Mouse (Mus musculus) lung, embryonic 15.5 days (tissue): ENCODE data around the gene Mthfd1. TPM values are rescaled to one million over a fixed set of nuclear protein-coding genes. Genes with fewer than 3 reads are reported as not detected.
"Not testable (repeated sequence)": the region's sequence is repeated elsewhere in the genome, so short reads cannot be mapped to it uniquely, and the experiment has no call there.

Experiments
- ATAC-seq: fragments of 200-750 bp; cut with Nextera tagmentation; 2 replicates; pipeline ENCODE4 v1.8.0; 2017; ENCODE audit warnings: moderate number of reproducible peaks, borderline replicate concordance; ENCODE audit not compliant: low FRiP score, low TSS enrichment; ENCODE audit errors: extremely low read depth
- H3K27ac ChIP-seq: fragments of 300-500 bp; sonication (generic); 2 replicates; pipeline ENCODE4 v1.5.1; 2015; ENCODE audit warnings: moderate library complexity, mild to moderate bottlenecking, inconsistent platforms
- H3K27me3 ChIP-seq: fragments of 300-500 bp; sonication (generic); 2 replicates; pipeline ENCODE4 v1.6.1; 2015; ENCODE audit warnings: inconsistent platforms
- H3K36me3 ChIP-seq: fragments of 300-500 bp; sonication (generic); 2 replicates; pipeline ENCODE4 v1.6.1; 2015; ENCODE audit warnings: inconsistent platforms
- H3K4me1 ChIP-seq: fragments of 300-500 bp; sonication (generic); 2 replicates; pipeline ENCODE4 v1.6.1; 2015; ENCODE audit warnings: inconsistent platforms
- H3K4me2 ChIP-seq: fragments of 300-500 bp; sonication (generic); 2 replicates; pipeline ENCODE4 v1.6.1; 2015; ENCODE audit warnings: inconsistent platforms, mild to moderate bottlenecking, moderate library complexity
- H3K4me3 ChIP-seq: fragments of 300-500 bp; sonication (generic); 2 replicates; pipeline ENCODE4 v1.5.1; 2015; ENCODE audit warnings: mild to moderate bottlenecking, inconsistent platforms
- H3K9ac ChIP-seq: fragments of 300-500 bp; sonication (generic); 2 replicates; pipeline ENCODE4 v1.6.1; 2015; ENCODE audit warnings: inconsistent platforms
- H3K9me3 ChIP-seq: fragments of 300-500 bp; sonication (generic); 2 replicates; pipeline ENCODE4 v1.6.1; 2016; ENCODE audit warnings: inconsistent platforms
- WGBS: fragments of 180-500 bp; shearing (Covaris S2); methylation state at CpG from one replicate; pipeline ENCODE4 v1.1.7; 2015; 5-methylcytosine and 5-hydroxymethylcytosine counted together
- polyA plus RNA-seq: library from polyadenylated mRNA; unstranded; fragments of >200 nt; fragmentation: Nextera tagmentation; extraction: Ambion mirVana; gene quantifications from 2 replicates; pipeline ENCODE4 v1.2.1, GENCODE M21; 2015

Mthfd1 gene
- polyA plus RNA-seq = 97.4 and 99.8 TPM in 2 replicates

GRCm38 (mm10) chr12:76254725-76255498 lies at the start of gene Mthfd1:
Gene Mthfd1, plus strand, starts transcription at chr12:76255298.
- H3K36me3 ChIP-seq = no peaks in the 10 kb centered on the region
- under 1% methylated on average over 43 of the region's 43 CpGs for WGBS
- ATAC-seq = peak; percentile 99
- peak within 1 kb of the TSS; percentile 68 for H3K4me3 ChIP-seq
- no peaks in the 10 kb centered on the region for H3K27me3 ChIP-seq
- peak within 1 kb of the TSS; percentile 66 for H3K9ac ChIP-seq
- peak within 1 kb of the TSS; percentile 79 for H3K27ac ChIP-seq
- H3K4me1 ChIP-seq = peaks cover 10% of the 10 kb centered on the region
- H3K9me3 ChIP-seq = no peaks in the 10 kb centered on the region
- peak within 1 kb of the TSS; percentile 92 for H3K4me2 ChIP-seq

GRCm38 (mm10) chr12:76209429-76209974 lies 45.6 kb upstream of the Mthfd1 start:
- Histone ChIP-seq H3K9ac (no peak overlapping the region), H3K4me3 (no peak overlapping the region), H3K4me1 (no peaks in the 10 kb centered on the region), H3K9me3 (no peaks in the 10 kb centered on the region), H3K36me3 (no peaks in the 10 kb centered on the region), H3K27ac (no peak overlapping the region), H3K27me3 (no peaks in the 10 kb centered on the region), H3K4me2 (no peak overlapping the region)
- ATAC-seq = no peak
- 83% methylated on average over 5 of the region's 5 CpGs for WGBS

GRCm38 (mm10) chr12:76215121-76215520 lies 40.0 kb upstream of the Mthfd1 start:
- Histone ChIP-seq H3K27me3 (no peaks in the 10 kb centered on the region), H3K9ac (no peak overlapping the region), H3K4me3 (no peak overlapping the region), H3K4me2 (no peak overlapping the region), H3K9me3 (no peaks in the 10 kb centered on the region), H3K36me3 (no peaks in the 10 kb centered on the region), H3K27ac (no peak overlapping the region), H3K4me1 (no peaks in the 10 kb centered on the region)
- 26% methylated on average over 5 of the region's 5 CpGs for WGBS
- no peak for ATAC-seq

DNA sequence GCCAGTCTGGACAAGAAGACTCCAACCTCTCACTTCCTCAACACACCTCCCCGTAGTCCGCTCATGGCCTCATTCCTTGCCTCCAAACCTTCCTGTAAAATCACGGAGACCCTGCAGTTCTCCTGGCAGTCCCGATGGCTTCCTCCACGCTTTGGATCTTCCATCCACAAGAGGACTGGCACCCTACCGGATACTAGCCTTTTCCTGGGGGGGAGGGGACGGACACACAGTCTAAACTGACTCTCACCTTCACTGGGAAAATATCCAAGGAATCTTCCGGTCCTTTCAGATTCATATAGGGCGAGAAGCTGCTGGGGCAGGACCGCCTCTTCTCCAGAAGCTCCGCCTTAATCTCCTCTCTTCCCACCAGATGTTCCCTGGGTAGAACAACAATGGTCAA lies 38.4 kb upstream of the Mthfd1 start:
- H3K4me3 ChIP-seq = no peak overlapping the region
- H3K36me3 ChIP-seq = no peaks in the 10 kb centered on the region
- 0 out of 2 replicates have a peak, but pooled peaks have one; percentile 31 for ATAC-seq
- H3K27ac ChIP-seq = no peak overlapping the region
- WGBS = 58% methylated on average over 11 of the region's 11 CpGs
- H3K4me2 ChIP-seq = peak overlapping the region; percentile 14; the same call in 1 of the 2 replicates
- no peaks in the 10 kb centered on the region for H3K4me1 ChIP-seq
- H3K27me3 ChIP-seq = no peaks in the 10 kb centered on the region
- no peaks in the 10 kb centered on the region for H3K9me3 ChIP-seq
- H3K9ac ChIP-seq = no peak overlapping the region

DNA sequence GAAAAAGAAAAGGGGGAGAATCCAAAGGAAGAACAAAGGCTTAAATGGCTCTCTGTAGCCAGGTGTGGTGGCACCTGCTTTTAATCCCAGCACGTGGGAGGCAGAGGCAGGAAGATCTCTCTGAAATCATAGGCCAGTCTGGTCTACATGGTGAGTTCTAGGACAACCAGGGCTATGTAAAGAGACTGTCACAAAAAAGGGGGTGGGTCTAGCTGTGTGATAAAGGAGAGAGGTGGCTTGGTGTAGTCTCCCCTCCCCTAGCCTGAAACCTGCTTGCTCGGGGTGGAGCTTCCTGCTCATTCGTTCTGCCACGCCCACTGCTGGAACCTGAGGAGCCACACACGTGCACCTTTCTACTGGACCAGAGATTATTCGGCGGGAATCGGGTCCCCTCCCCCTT lies 33.0 kb upstream of the Mthfd1 start:
- not testable (repeated sequence) for H3K4me3 ChIP-seq, H3K27ac ChIP-seq, H3K4me1 ChIP-seq, H3K4me2 ChIP-seq, H3K9me3 ChIP-seq, ATAC-seq, H3K36me3 ChIP-seq, H3K27me3 ChIP-seq, H3K9ac ChIP-seq
- 48% methylated on average over 4 of the region's 8 CpGs for WGBS

GRCm38 (mm10) chr12:76230644-76231043 lies 24.5 kb upstream of the Mthfd1 start:
- H3K36me3 ChIP-seq = no peaks in the 10 kb centered on the region
- H3K4me2 ChIP-seq = no peak overlapping the region
- H3K27ac ChIP-seq = no peak overlapping the region

DNA sequence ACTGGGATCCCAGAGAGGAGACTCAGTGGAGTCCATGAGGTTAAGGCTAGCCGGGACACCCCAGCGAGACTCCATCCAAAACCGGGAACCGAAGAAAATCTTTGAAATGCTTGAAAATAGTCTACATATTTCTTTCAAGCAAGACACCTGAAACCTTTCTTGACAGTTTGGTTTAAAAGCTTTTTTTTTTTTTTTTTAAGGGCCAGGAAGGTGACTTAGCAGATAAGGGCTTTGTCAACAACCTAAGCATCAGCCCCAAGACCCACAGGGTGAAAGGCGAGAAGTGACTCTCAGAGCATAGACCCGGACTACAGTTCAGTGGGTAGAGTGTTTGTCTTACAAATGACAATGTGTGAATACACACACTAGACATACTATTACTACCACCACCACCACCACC lies 19.8 kb upstream of the Mthfd1 start:
- Histone ChIP-seq H3K4me1 (no peaks in the 10 kb centered on the region), H3K27ac (no peak overlapping the region), H3K4me3 (no peak overlapping the region), H3K4me2 (no peak overlapping the region), H3K9ac (no peak overlapping the region), H3K9me3 (no peaks in the 10 kb centered on the region), H3K27me3 (no peaks in the 10 kb centered on the region), H3K36me3 (no peaks in the 10 kb centered on the region)
- 58% methylated on average over 6 of the region's 6 CpGs for WGBS
- no peak for ATAC-seq

More at GRCm38 (mm10) chr12:76230644-76231043, 24.5 kb upstream of the Mthfd1 start:
- H3K9me3 ChIP-seq = no peaks in the 10 kb centered on the region
- no peak for ATAC-seq
- 61% methylated on average over 6 of the region's 6 CpGs for WGBS
- no peaks in the 10 kb centered on the region for H3K4me1 ChIP-seq
- H3K4me3 ChIP-seq = no peak overlapping the region
- no peaks in the 10 kb centered on the region for H3K27me3 ChIP-seq
- no peak overlapping the region for H3K9ac ChIP-seq

- Histone ChIP-seq H3K4me1 (no peaks in the 10 kb centered on the region), H3K27ac (no peak overlapping the region), H3K9me3 (no peaks in the 10 kb centered on the region), H3K4me3 (no peak overlapping the region), H3K36me3 (no peaks in the 10 kb centered on the region), H3K9ac (no peak overlapping the region), H3K27me3 (no peaks in the 10 kb centered on the region), H3K4me2 (no peak overlapping the region)
- no peak for ATAC-seq
- 67% methylated on average over 10 of the region's 10 CpGs for WGBS
Measured at GRCm38 (mm10) chr12:76239145-76239838, 15.8 kb upstream of the Mthfd1 start.

DNA sequence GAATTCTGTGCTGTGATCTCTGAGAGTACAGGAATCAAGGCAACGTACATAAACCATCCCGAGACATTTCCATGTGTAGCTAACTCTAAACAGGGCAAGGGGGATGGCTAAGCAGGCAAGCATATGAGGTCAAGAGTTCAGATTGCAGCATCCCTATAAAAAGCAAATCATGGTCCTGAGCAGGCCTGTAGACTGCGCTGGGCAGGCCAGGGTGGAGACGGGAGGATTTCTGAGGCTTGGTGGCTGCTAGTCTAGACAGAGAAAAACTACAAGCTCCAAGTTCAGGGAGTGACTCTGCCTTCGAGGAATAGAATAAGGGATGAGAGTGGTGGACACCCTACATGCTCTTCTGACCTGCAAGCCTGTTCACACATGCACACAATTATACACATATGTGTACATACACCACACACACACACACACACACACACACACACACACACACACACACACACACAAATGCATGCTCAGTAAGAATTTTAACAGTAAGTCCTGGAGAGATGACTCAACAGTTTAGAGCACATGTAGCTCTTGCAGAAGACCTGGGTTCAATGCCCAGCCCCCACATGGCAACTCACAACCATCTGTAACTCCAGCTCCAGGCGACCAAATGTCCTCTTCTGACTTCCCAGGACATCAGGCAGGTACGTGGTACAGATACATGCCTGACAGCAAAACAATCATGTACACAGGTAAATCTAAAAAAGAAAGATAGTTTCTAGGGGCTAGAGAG lies 15.1 kb upstream of the Mthfd1 start:
- no peak overlapping the region for H3K27ac ChIP-seq
- H3K4me3 ChIP-seq = no peak overlapping the region
- H3K9ac ChIP-seq = no peak overlapping the region
- H3K36me3 ChIP-seq = no peaks in the 10 kb centered on the region
- H3K4me2 ChIP-seq = no peak overlapping the region
- no peaks in the 10 kb centered on the region for H3K4me1 ChIP-seq
- ATAC-seq = no peak
- 65% methylated on average over 7 of the region's 7 CpGs for WGBS
- H3K27me3 ChIP-seq = no peaks in the 10 kb centered on the region
- no peaks in the 10 kb centered on the region for H3K9me3 ChIP-seq

DNA sequence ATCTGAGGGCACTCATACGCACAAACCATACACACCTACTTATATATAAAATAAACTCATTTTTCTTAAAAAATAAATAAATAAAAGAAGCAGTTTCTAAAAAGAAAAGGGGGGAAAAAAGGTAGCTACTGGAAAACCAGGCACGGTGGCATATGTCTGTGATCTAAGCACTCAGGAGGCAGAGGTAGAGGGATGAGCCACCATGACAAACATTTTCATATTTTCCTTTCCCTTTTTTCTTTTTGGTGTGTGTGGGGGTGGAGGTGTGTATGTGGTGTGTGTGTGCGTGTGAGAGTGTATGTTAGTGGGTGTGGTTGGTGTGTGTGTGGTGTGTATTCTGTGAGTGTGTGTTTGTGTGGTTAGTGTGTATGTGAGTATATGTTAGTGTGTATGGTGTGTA lies 14.4 kb upstream of the Mthfd1 start:
- H3K27ac ChIP-seq = no peak overlapping the region
- WGBS = 82% methylated on average over 3 of the region's 3 CpGs
- H3K9ac ChIP-seq = no peak overlapping the region
- no peaks in the 10 kb centered on the region for H3K36me3 ChIP-seq
- H3K9me3 ChIP-seq = no peaks in the 10 kb centered on the region
- no peaks in the 10 kb centered on the region for H3K27me3 ChIP-seq
- H3K4me3 ChIP-seq = no peak overlapping the region
- ATAC-seq = no peak
- H3K4me2 ChIP-seq = no peak overlapping the region
- H3K4me1 ChIP-seq = no peaks in the 10 kb centered on the region

GRCm38 (mm10) chr12:76241084-76241483 lies 14.0 kb upstream of the Mthfd1 start:
- ATAC-seq = no peak
- H3K27me3 ChIP-seq = no peaks in the 10 kb centered on the region
- whole genome bisulfite sequencing = 56% methylated on average over 3 of the region's 3 CpGs
- H3K4me1 ChIP-seq = no peaks in the 10 kb centered on the region
- no peak overlapping the region for H3K4me2 ChIP-seq
- no peaks in the 10 kb centered on the region for H3K9me3 ChIP-seq
- no peak overlapping the region for H3K27ac ChIP-seq
- H3K9ac ChIP-seq = no peak overlapping the region
- H3K4me3 ChIP-seq = no peak overlapping the region
- H3K36me3 ChIP-seq = no peaks in the 10 kb centered on the region
